Mouse (Mus musculus): Measurements from ENCODE around the gene Dusp8. TPM values are rescaled to one million over a fixed set of nuclear protein-coding genes. Genes with fewer than 3 reads are reported as not detected.

The Dusp8 gene
- polyA plus RNA-seq, 1 experiment from 2014 or later, result 2.7 TPM

DNA sequence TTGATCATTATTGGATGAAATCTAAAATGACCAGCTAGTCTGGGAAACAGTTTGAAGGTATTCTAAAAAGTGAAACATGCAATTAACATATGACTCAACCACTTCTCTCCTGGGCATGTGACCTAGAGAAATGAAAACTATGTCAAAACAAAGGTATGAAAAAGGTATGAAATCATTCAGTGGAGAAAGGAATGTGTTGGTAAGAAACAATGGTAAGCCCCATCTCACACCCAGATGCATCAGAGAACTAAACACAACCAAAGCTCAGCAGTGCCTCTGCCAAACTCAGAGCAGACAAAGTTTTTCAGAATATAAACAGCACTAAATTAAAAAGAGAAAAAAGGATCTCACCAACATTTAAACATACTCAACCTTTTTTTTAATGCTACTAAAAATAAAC lies 65.6 kb downstream of the Dusp8 start:
- H3K27me3 ChIP-seq, result no peaks in the 10 kb centered on the region
- no peak overlapping the region for H3K4me2 ChIP-seq (replicated peaks)
- H3K4me3 ChIP-seq, result no peak overlapping the region
- ATAC-seq (ENCODE audit: low FRiP score, low read depth), result no peak
- H3K9me3 ChIP-seq, result no peaks in the 10 kb centered on the region
- no peak overlapping the region for H3K27ac ChIP-seq
- H3K9ac ChIP-seq, result no peak overlapping the region
- peaks cover 28% of the 10 kb centered on the region for H3K4me1 ChIP-seq
- no peaks in the 10 kb centered on the region for H3K36me3 ChIP-seq

Other genes with a start within 250 kb of the Dusp8 start
- gene Tollip, start 177.3 kb downstream of the Dusp8 start, polyA plus RNA-seq (2015; fragmentation: Nextera tagmentation; extraction: Ambion mirVana), result 37.7 and 38.5 TPM in 2 replicates
- gene Brsk2, start 146.1 kb downstream of the Dusp8 start, polyA plus RNA-seq (2015; fragmentation: Nextera tagmentation; extraction: Ambion mirVana), result 0.83 and 0.95 TPM in 2 replicates
- gene Mob2, start 34.8 kb downstream of the Dusp8 start, polyA plus RNA-seq (2015; fragmentation: Nextera tagmentation; extraction: Ambion mirVana), result 70.7 and 71.4 TPM in 2 replicates
- gene Gm45618, start 24.9 kb upstream of the Dusp8 start, polyA plus RNA-seq (2015; fragmentation: Nextera tagmentation; extraction: Ambion mirVana), result not detected in 2 replicates
- gene Gm39115, start 40.2 kb upstream of the Dusp8 start, polyA plus RNA-seq (2015; fragmentation: Nextera tagmentation; extraction: Ambion mirVana), result not detected in 2 replicates
- gene Gm45337, start 48.8 kb upstream of the Dusp8 start, polyA plus RNA-seq (2015; fragmentation: Nextera tagmentation; extraction: Ambion mirVana), result not detected in 2 replicates
- gene Gm29735, start 61.3 kb upstream of the Dusp8 start, polyA plus RNA-seq (2015; fragmentation: Nextera tagmentation; extraction: Ambion mirVana), result not detected in 2 replicates
- gene Gm4553, start 69.9 kb upstream of the Dusp8 start, polyA plus RNA-seq (2015; fragmentation: Nextera tagmentation; extraction: Ambion mirVana), result not detected in 2 replicates
- not detected in 2 replicates for gene Krtap5-2, start 80.2 kb upstream of the Dusp8 start, polyA plus RNA-seq (2015; fragmentation: Nextera tagmentation; extraction: Ambion mirVana)
- gene Gm10153, start 94.5 kb upstream of the Dusp8 start, polyA plus RNA-seq (2015; fragmentation: Nextera tagmentation; extraction: Ambion mirVana), result not detected in 2 replicates
- not detected in 2 replicates for gene Krtap5-3, start 105.5 kb upstream of the Dusp8 start, polyA plus RNA-seq (2015; fragmentation: Nextera tagmentation; extraction: Ambion mirVana)
- not detected in 2 replicates for gene Gm7579, start 116.0 kb upstream of the Dusp8 start, polyA plus RNA-seq (2015; fragmentation: Nextera tagmentation; extraction: Ambion mirVana)
- not detected in 2 replicates for gene Krtap5-5, start 134.1 kb upstream of the Dusp8 start, polyA plus RNA-seq (2015; fragmentation: Nextera tagmentation; extraction: Ambion mirVana)
- gene Gm40460, start 145.2 kb upstream of the Dusp8 start, polyA plus RNA-seq (2015; fragmentation: Nextera tagmentation; extraction: Ambion mirVana), result not detected in 2 replicates
- not detected in 2 replicates for gene Gm2431, start 162.5 kb upstream of the Dusp8 start, polyA plus RNA-seq (2015; fragmentation: Nextera tagmentation; extraction: Ambion mirVana)
- gene Gm4559, start 178.5 kb upstream of the Dusp8 start, polyA plus RNA-seq (2015; fragmentation: Nextera tagmentation; extraction: Ambion mirVana), result not detected in 2 replicates
- gene Krtap5-1, start 201.3 kb upstream of the Dusp8 start, polyA plus RNA-seq (2015; fragmentation: Nextera tagmentation; extraction: Ambion mirVana), result not detected in 2 replicates
- gene Krtap5-4, start 207.7 kb upstream of the Dusp8 start, polyA plus RNA-seq (2015; fragmentation: Nextera tagmentation; extraction: Ambion mirVana), result not detected in 2 replicates

All from limb, embryonic 13.5 days (tissue).